Mouse (Mus musculus): ENCODE results near the gene 4930519P11Rik. TPM values are rescaled to one million over a fixed set of nuclear protein-coding genes. Genes with fewer than 3 reads are reported as not detected.

4930519P11Rik gene
- polyA plus RNA-seq, 1 experiment from 2014 or later, result not detected

GRCm38 (mm10) chr2:154568329-154569070 lies 44.7 kb downstream of the 4930519P11Rik start:
- H3K36me3 ChIP-seq (ENCODE audit: control insufficient read depth, insufficient read depth, low read length), result 0 out of 2 replicates have a peak, but pooled peaks cover 2% of the 10 kb centered on the region
- peak overlapping the region; percentile 77 for H3K4me3 ChIP-seq (ENCODE audit: low read length)
- peak overlapping the region; percentile 76 for H3K9ac ChIP-seq (ENCODE audit: low read depth, low read length)
- 18% methylated on average over 10 of the region's 10 CpGs for WGBS
- peaks cover 31% of the 10 kb centered on the region for H3K4me1 ChIP-seq (ENCODE audit: control insufficient read depth, insufficient read depth, low read length)
- no peaks in the 10 kb centered on the region for H3K27me3 ChIP-seq (replicated peaks; ENCODE audit: control insufficient read depth, insufficient read depth, low read length)
- H3K27ac ChIP-seq (ENCODE audit: low read length), result peak overlapping the region; percentile 76
- peak; percentile 36 for ATAC-seq
- peak overlapping the region; percentile 72 for H3K4me2 ChIP-seq (ENCODE audit: low read depth, low read length)
- H3K9me3 ChIP-seq (ENCODE audit: control insufficient read depth, low read length), result no peaks in the 10 kb centered on the region

- Histone ChIP-seq H3K4me1 (ENCODE audit: control insufficient read depth, insufficient read depth, low read length) (peaks cover 31% of the 10 kb centered on the region), H3K9me3 (ENCODE audit: control insufficient read depth, low read length) (no peaks in the 10 kb centered on the region), H3K27me3 (replicated peaks; ENCODE audit: control insufficient read depth, insufficient read depth, low read length) (no peaks in the 10 kb centered on the region), H3K4me3 (ENCODE audit: low read length) (peak overlapping the region; percentile 77), H3K27ac (ENCODE audit: low read length) (peak overlapping the region; percentile 76), H3K4me2 (ENCODE audit: low read depth, low read length) (peak overlapping the region; percentile 72), H3K36me3 (ENCODE audit: control insufficient read depth, insufficient read depth, low read length) (0 out of 2 replicates have a peak, but pooled peaks cover 2% of the 10 kb centered on the region), H3K9ac (ENCODE audit: low read depth, low read length) (peak overlapping the region; percentile 41; the same call in 1 of the 2 replicates)
- 64% methylated on average over 2 of the region's 2 CpGs for WGBS
- no peak for ATAC-seq
Measured at GRCm38 (mm10) chr2:154567766-154568165, 45.5 kb downstream of the 4930519P11Rik start.

GRCm38 (mm10) chr2:154566641-154567040 lies 46.6 kb downstream of the 4930519P11Rik start:
- H3K27me3 ChIP-seq (replicated peaks; ENCODE audit: control insufficient read depth, insufficient read depth, low read length), result no peaks in the 10 kb centered on the region
- 0 out of 2 replicates have a peak overlapping the region, but pooled peaks have one; percentile 44 for H3K9ac ChIP-seq (ENCODE audit: low read depth, low read length)
- WGBS, result 39% methylated on average over 8 of the region's 8 CpGs
- H3K9me3 ChIP-seq (ENCODE audit: control insufficient read depth, low read length), result no peaks in the 10 kb centered on the region
- ATAC-seq, result no peak
- H3K4me3 ChIP-seq (ENCODE audit: low read length), result no peak overlapping the region
- H3K4me1 ChIP-seq (ENCODE audit: control insufficient read depth, insufficient read depth, low read length), result peaks cover 29% of the 10 kb centered on the region
- no peak overlapping the region for H3K4me2 ChIP-seq (ENCODE audit: low read depth, low read length)
- H3K27ac ChIP-seq (ENCODE audit: low read length), result no peak overlapping the region
- peaks cover 4% of the 10 kb centered on the region; the same call in 1 of the 2 replicates for H3K36me3 ChIP-seq (ENCODE audit: control insufficient read depth, insufficient read depth, low read length)

- H3K4me3 ChIP-seq (ENCODE audit: low read length), result no peak overlapping the region
- no peaks in the 10 kb centered on the region for H3K27me3 ChIP-seq (replicated peaks; ENCODE audit: control insufficient read depth, insufficient read depth, low read length)
- peaks cover 23% of the 10 kb centered on the region for H3K4me1 ChIP-seq (ENCODE audit: control insufficient read depth, insufficient read depth, low read length)
- no peaks in the 10 kb centered on the region for H3K9me3 ChIP-seq (ENCODE audit: control insufficient read depth, low read length)
- peaks cover 4% of the 10 kb centered on the region; the same call in 1 of the 2 replicates for H3K36me3 ChIP-seq (ENCODE audit: control insufficient read depth, insufficient read depth, low read length)
- H3K4me2 ChIP-seq (ENCODE audit: low read depth, low read length), result no peak overlapping the region
- 71% methylated on average over 3 of the region's 3 CpGs for WGBS
- no peak for ATAC-seq
- H3K27ac ChIP-seq (ENCODE audit: low read length), result no peak overlapping the region
- H3K9ac ChIP-seq (ENCODE audit: low read depth, low read length), result no peak overlapping the region
Measured at GRCm38 (mm10) chr2:154565562-154565961, 47.7 kb downstream of the 4930519P11Rik start.

GRCm38 (mm10) chr2:154563612-154564170 lies 49.5 kb downstream of the 4930519P11Rik start:
- H3K9me3 ChIP-seq (ENCODE audit: control insufficient read depth, low read length), result no peaks in the 10 kb centered on the region
- WGBS, result 88% methylated on average over 22 of the region's 22 CpGs
- no peak for ATAC-seq

More at GRCm38 (mm10) chr2:154563612-154564170, 49.5 kb downstream of the 4930519P11Rik start:
- Histone ChIP-seq H3K4me3 (ENCODE audit: low read length) (no peak overlapping the region), H3K9ac (ENCODE audit: low read depth, low read length) (no peak overlapping the region), H3K27me3 (replicated peaks; ENCODE audit: control insufficient read depth, insufficient read depth, low read length) (no peaks in the 10 kb centered on the region), H3K27ac (ENCODE audit: low read length) (no peak overlapping the region), H3K36me3 (ENCODE audit: control insufficient read depth, insufficient read depth, low read length) (peaks cover 4% of the 10 kb centered on the region; the same call in 1 of the 2 replicates), H3K4me1 (ENCODE audit: control insufficient read depth, insufficient read depth, low read length) (peaks cover 19% of the 10 kb centered on the region), H3K4me2 (ENCODE audit: low read depth, low read length) (no peak overlapping the region)

Other genes with a start within 250 kb of the 4930519P11Rik start
- 16.9 and 18.1 TPM in 2 replicates for gene Cdk5rap1, start 240.4 kb downstream of the 4930519P11Rik start, polyA plus RNA-seq (2015; fragmentation: Nextera tagmentation; extraction: Ambion mirVana)
- gene Snta1, start 205.3 kb downstream of the 4930519P11Rik start, polyA plus RNA-seq (2015; fragmentation: Nextera tagmentation; extraction: Ambion mirVana), result 4.1 and 4.3 TPM in 2 replicates
- 21.9 and 23.0 TPM in 2 replicates for gene Cbfa2t2, start 177.0 kb downstream of the 4930519P11Rik start, polyA plus RNA-seq (2015; fragmentation: Nextera tagmentation; extraction: Ambion mirVana)
- gene 1700003F12Rik, start 66.4 kb downstream of the 4930519P11Rik start, polyA plus RNA-seq (2015; fragmentation: Nextera tagmentation; extraction: Ambion mirVana), result 0.46 TPM in 1 of 2 replicates, not detected in the other
- gene Actl10, start 61.7 kb downstream of the 4930519P11Rik start, polyA plus RNA-seq (2015; fragmentation: Nextera tagmentation; extraction: Ambion mirVana), result 0.09 TPM in 1 of 2 replicates, not detected in the other
- gene Necab3, start 54.5 kb downstream of the 4930519P11Rik start, polyA plus RNA-seq (2015; fragmentation: Nextera tagmentation; extraction: Ambion mirVana), result 1.4 and 1.6 TPM in 2 replicates
- 5.8 and 9.5 TPM in 2 replicates for gene E2f1, start 43.5 kb downstream of the 4930519P11Rik start, polyA plus RNA-seq (2015; fragmentation: Nextera tagmentation; extraction: Ambion mirVana)
- 41.2 and 41.9 TPM in 2 replicates for gene Pxmp4, start 9.7 kb downstream of the 4930519P11Rik start, polyA plus RNA-seq (2015; fragmentation: Nextera tagmentation; extraction: Ambion mirVana)
- gene Zfp341, start 140 bp downstream of the 4930519P11Rik start, polyA plus RNA-seq (2015; fragmentation: Nextera tagmentation; extraction: Ambion mirVana), result 0.53 and 0.55 TPM in 2 replicates
- gene Chmp4b, start 38.3 kb upstream of the 4930519P11Rik start, polyA plus RNA-seq (2015; fragmentation: Nextera tagmentation; extraction: Ambion mirVana), result 23.6 and 28.7 TPM in 2 replicates
- gene Gm14214, start 156.6 kb upstream of the 4930519P11Rik start, polyA plus RNA-seq (2015; fragmentation: Nextera tagmentation; extraction: Ambion mirVana), result not detected in 2 replicates
- gene Raly, start 177.7 kb upstream of the 4930519P11Rik start, polyA plus RNA-seq (2015; fragmentation: Nextera tagmentation; extraction: Ambion mirVana), result 30.6 and 34.0 TPM in 2 replicates
- gene a, start 178.0 kb upstream of the 4930519P11Rik start, polyA plus RNA-seq (2015; fragmentation: Nextera tagmentation; extraction: Ambion mirVana), result not detected in 2 replicates